Mouse (Mus musculus) embryonic fibroblast, embryonic 13.5 days (primary cell): ENCODE measurements around the gene Arhgap17. TPM values are rescaled to one million over a fixed set of nuclear protein-coding genes. Genes with fewer than 3 reads are reported as not detected.
A peak's percentile ranks its signal among the peaks of the same experiment; 100 is the strongest.

Experiments
- H3K27ac ChIP-seq: 2 replicates; pipeline ENCODE4 v1.5.1; 2012; ENCODE audit warnings: low read length, control low read depth, inconsistent platforms; ENCODE audit not compliant: insufficient read depth
- H3K4me1 ChIP-seq: 2 replicates; pipeline ENCODE4 v1.6.1; 2011; ENCODE audit warnings: low read length; ENCODE audit not compliant: control insufficient read depth, insufficient read depth
- H3K4me3 ChIP-seq: 2 replicates; pipeline ENCODE4 v1.5.1; 2011; ENCODE audit warnings: mild to moderate bottlenecking, control low read depth, low read length; ENCODE audit not compliant: insufficient read depth
- CTCF ChIP-seq: IDR thresholded peaks from 2 replicates; pipeline ENCODE4 v1.5.1; 2011; ENCODE audit warnings: mild to moderate bottlenecking, control low read depth, low read length, moderate library complexity, borderline replicate concordance; ENCODE audit not compliant: insufficient read depth
- POLR2A ChIP-seq: IDR thresholded peaks from 2 replicates; pipeline ENCODE4 v1.6.1; 2011; ENCODE audit warnings: low read depth, mild to moderate bottlenecking, control low read depth, low read length, moderate library complexity
- polyA plus RNA-seq: library from polyadenylated mRNA; stranded (reverse); fragments of >200 nt; gene quantifications from 2 replicates; pipeline ENCODE4 v1.2.4, GENCODE M21; 2011; ENCODE audit warnings: low read depth; ENCODE audit not compliant: missing spikeins, insufficient read length

Gene Arhgap17
- polyA plus RNA-seq, 1 experiment: 30.7 TPM

GRCm38 (mm10) chr7:123399286-123399685, 29.6 kb upstream of the Arhgap17 start:
- Histone ChIP-seq H3K4me1 (no peaks in the 10 kb centered on the region), H3K4me3 (no peak overlapping the region), H3K27ac (no peak overlapping the region)
- no peak for TF ChIP-seq POLR2A
- no peak for TF ChIP-seq CTCF

GRCm38 (mm10) chr7:123398828-123399227, 29.1 kb upstream of the Arhgap17 start:
- TF ChIP-seq POLR2A (no peak), CTCF (0 out of 2 replicates have a peak, but pooled peaks have one; percentile 15)
- H3K4me3 ChIP-seq: no peak overlapping the region
- no peaks in the 10 kb centered on the region for H3K4me1 ChIP-seq
- no peak overlapping the region for H3K27ac ChIP-seq

GRCm38 (mm10) chr7:123397931-123398330, 28.2 kb upstream of the Arhgap17 start:
- Histone ChIP-seq H3K4me1 (no peaks in the 10 kb centered on the region), H3K4me3 (no peak overlapping the region), H3K27ac (no peak overlapping the region)
- TF ChIP-seq CTCF (no peak), POLR2A (no peak)

GRCm38 (mm10) chr7:123397369-123397768, 27.7 kb upstream of the Arhgap17 start:
- Histone ChIP-seq H3K4me1 (no peaks in the 10 kb centered on the region), H3K27ac (no peak overlapping the region), H3K4me3 (no peak overlapping the region)
- no peak for TF ChIP-seq CTCF
- TF ChIP-seq POLR2A: no peak

- Histone ChIP-seq H3K27ac (no peak overlapping the region), H3K4me3 (no peak overlapping the region), H3K4me1 (no peaks in the 10 kb centered on the region)
- TF ChIP-seq POLR2A: no peak
Measured at GRCm38 (mm10) chr7:123396900-123397299, 27.2 kb upstream of the Arhgap17 start.

GRCm38 (mm10) chr7:123394271-123394670, 24.6 kb upstream of the Arhgap17 start:
- TF ChIP-seq CTCF: no peak
- no peak for TF ChIP-seq POLR2A
- Histone ChIP-seq H3K4me1 (no peaks in the 10 kb centered on the region), H3K4me3 (no peak overlapping the region), H3K27ac (no peak overlapping the region)

GRCm38 (mm10) chr7:123389686-123390280, 20.1 kb upstream of the Arhgap17 start:
- Histone ChIP-seq H3K27ac (no peak overlapping the region), H3K4me3 (no peak overlapping the region), H3K4me1 (no peaks in the 10 kb centered on the region)
- TF ChIP-seq POLR2A (no peak), CTCF (no peak)

GRCm38 (mm10) chr7:123385693-123386407, 16.1 kb upstream of the Arhgap17 start:
- no peak overlapping the region for H3K27ac ChIP-seq

GRCm38 (mm10) chr7:123377443-123378400, 8.0 kb upstream of the Arhgap17 start:
- Histone ChIP-seq H3K4me3 (peak overlapping the region; percentile 67), H3K4me1 (no peaks in the 10 kb centered on the region), H3K27ac (no peak overlapping the region)
- TF ChIP-seq CTCF: no peak
- TF ChIP-seq POLR2A: peak; percentile 90

More at GRCm38 (mm10) chr7:123385693-123386407, 16.1 kb upstream of the Arhgap17 start:
- Histone ChIP-seq H3K4me3 (no peak overlapping the region), H3K4me1 (no peaks in the 10 kb centered on the region)
- no peak for TF ChIP-seq CTCF
- TF ChIP-seq POLR2A: no peak
